Mouse (Mus musculus): ENCODE measurements around the gene Ankfn1.

Gene Ankfn1

DNA sequence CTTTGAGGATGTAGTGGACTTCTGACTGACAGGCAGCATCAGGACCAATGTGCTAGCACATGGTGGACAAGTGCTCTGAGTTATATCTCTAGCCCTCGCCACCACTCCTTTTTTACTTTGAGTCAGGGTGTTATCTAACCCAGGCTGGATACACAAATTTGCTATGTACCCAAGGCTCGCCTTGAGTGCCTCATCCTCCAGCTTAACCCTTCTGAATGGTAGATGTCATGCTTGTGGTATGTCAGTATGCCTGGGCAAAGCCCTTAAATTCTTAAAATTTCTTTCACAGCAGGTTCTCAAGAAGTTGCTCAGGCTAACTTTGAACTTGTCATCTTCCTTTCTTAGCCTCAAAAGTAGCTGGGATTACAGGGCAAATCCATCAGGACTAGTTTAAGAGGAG is 421.0 kb downstream of the Ankfn1 start:
- DNase-seq: no peak

DNA sequence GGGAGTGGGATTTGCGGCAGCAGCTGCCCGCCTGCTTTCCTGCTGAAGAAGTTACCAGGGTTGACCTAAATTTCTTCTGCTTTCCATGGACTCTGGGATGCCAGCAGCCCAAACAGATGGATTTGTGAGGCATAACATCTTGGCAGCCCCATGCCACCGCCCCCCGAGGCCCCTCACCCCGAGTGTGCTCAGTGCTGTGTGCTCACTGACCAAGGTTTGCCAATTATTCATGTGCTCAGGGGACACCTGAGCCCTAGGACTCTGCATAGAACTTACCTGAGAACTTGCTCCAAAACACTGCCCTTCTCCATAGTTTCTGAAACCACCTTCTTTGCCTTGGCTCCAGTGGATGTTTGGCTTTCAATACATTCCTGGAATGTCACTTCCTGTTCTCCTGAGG is 421.4 kb downstream of the Ankfn1 start:
- no peak for DNase-seq

DNA sequence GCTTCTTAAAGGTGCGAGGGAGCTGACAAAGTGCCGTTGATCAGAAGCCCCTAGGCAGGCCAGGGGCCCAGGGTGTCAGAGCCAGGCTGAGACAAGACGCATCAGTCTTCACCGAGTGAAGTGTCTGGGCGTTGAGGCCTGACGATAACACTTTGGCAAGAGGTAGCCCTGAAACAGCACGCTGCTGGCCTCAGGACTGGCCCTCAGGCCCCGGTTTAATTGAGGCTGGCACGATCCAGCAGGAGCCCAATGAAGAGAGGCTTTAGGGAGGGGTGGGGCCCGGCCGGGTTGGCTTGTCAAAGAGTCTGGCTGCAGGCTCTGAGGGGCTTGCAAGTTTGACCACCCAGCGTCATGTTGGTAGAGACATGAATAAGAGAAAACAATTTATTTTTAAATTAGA is 437.2 kb downstream of the Ankfn1 start:
- no peak for DNase-seq
